Mouse (Mus musculus): Measurements from ENCODE around the gene Smoc1. TPM values are rescaled to one million over a fixed set of nuclear protein-coding genes. Genes with fewer than 3 reads are reported as not detected.

The Smoc1 gene
- polyA plus RNA-seq, 1 experiment = 4.4 TPM

- TF ChIP-seq POLR2A (IDR thresholded peaks at IDR 0.05; ENCODE audit: low read depth, low read length) = no peak
- TF ChIP-seq CTCF (IDR thresholded peaks at IDR 0.05; ENCODE audit: extremely low read depth, insufficient read length, insufficient replicate concordance, low read depth, low read length) = no peak
- Histone ChIP-seq H3K36me3 (ENCODE audit: control insufficient read depth, insufficient read depth, low read length) (no peaks in the 10 kb centered on the region), H3K27me3 (ENCODE audit: control insufficient read depth, insufficient read depth, low read length) (no peaks in the 10 kb centered on the region; the same call in 1 of the 2 replicates), H3K4me3 (ENCODE audit: low read depth, low read length) (no peak overlapping the region), H3K4me1 (ENCODE audit: control insufficient read depth, insufficient read depth, insufficient read length, low read length) (no peaks in the 10 kb centered on the region), H3K27ac (ENCODE audit: insufficient read depth, low read depth, low read length) (no peak overlapping the region)
- WGBS = 35% methylated on average over 15 of the region's 15 CpGs
Observed at GRCm38 (mm10) chr12:81033389-81034041, 6.9 kb downstream of the Smoc1 start.

GRCm38 (mm10) chr12:81034042-81034417, 7.4 kb downstream of the Smoc1 start:
- no peak overlapping the region for H3K27ac ChIP-seq (ENCODE audit: insufficient read depth, low read depth, low read length)
- no peak overlapping the region for H3K4me3 ChIP-seq (ENCODE audit: low read depth, low read length)
- H3K36me3 ChIP-seq (ENCODE audit: control insufficient read depth, insufficient read depth, low read length) = no peaks in the 10 kb centered on the region
- no peak for TF ChIP-seq CTCF (IDR thresholded peaks at IDR 0.05; ENCODE audit: extremely low read depth, insufficient read length, insufficient replicate concordance, low read depth, low read length)
- no peak for TF ChIP-seq POLR2A (IDR thresholded peaks at IDR 0.05; ENCODE audit: low read depth, low read length)
- 52% methylated on average over 4 of the region's 4 CpGs for WGBS
- no peaks in the 10 kb centered on the region for H3K4me1 ChIP-seq (ENCODE audit: control insufficient read depth, insufficient read depth, insufficient read length, low read length)
- no peaks in the 10 kb centered on the region; the same call in 1 of the 2 replicates for H3K27me3 ChIP-seq (ENCODE audit: control insufficient read depth, insufficient read depth, low read length)

DNA sequence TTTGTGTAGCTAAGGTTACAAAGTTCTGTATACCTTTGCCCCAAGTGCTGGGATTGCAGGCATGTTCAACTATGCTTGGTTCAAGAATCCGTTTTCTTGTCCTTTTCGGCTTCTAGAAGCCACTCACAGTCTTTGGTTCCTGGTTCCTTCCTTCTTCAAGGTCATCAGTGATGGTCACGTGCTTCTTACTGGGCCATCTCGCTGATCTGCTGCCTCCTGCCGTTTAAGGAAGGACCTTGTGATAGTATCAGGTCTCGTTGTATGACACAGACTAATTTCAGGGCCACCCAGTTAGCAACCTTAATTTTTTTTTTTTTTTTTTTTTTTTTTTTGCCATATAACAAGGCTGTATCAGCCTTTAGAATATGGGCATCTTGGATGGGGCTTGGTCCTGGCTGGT, 9.2 kb downstream of the Smoc1 start:
- Histone ChIP-seq H3K4me1 (ENCODE audit: control insufficient read depth, insufficient read depth, insufficient read length, low read length) (no peaks in the 10 kb centered on the region), H3K4me3 (ENCODE audit: low read depth, low read length) (no peak overlapping the region), H3K36me3 (ENCODE audit: control insufficient read depth, insufficient read depth, low read length) (no peaks in the 10 kb centered on the region), H3K27ac (ENCODE audit: insufficient read depth, low read depth, low read length) (no peak overlapping the region), H3K27me3 (ENCODE audit: control insufficient read depth, insufficient read depth, low read length) (no peaks in the 10 kb centered on the region; the same call in 1 of the 2 replicates)
- TF ChIP-seq POLR2A (IDR thresholded peaks at IDR 0.05; ENCODE audit: low read depth, low read length) = no peak
- TF ChIP-seq CTCF (IDR thresholded peaks at IDR 0.05; ENCODE audit: extremely low read depth, insufficient read length, insufficient replicate concordance, low read depth, low read length) = no peak
- 79% methylated on average over 6 of the region's 6 CpGs for WGBS

DNA sequence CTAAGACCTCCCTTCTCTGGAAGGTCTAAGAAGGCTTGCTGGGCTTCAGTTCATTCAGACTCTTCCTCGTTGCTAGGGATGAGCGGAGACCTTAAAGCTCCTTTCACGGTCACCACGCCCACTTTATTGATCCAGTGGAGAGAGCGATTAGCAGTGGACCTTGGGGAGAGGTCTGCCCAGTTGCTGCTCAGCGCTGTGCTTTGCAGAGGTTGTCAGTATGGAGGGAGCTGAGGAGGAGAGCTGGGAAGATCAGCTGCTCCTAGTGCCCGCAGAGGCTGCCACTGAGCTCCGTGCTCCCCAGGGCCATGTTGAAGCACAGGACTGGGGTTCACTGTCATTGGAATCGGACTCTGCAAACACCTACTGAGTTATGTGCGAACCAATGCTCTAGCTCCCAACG, 17.0 kb downstream of the Smoc1 start:
- Histone ChIP-seq H3K4me1 (ENCODE audit: control insufficient read depth, insufficient read depth, insufficient read length, low read length) (no peaks in the 10 kb centered on the region), H3K27me3 (ENCODE audit: control insufficient read depth, insufficient read depth, low read length) (no peaks in the 10 kb centered on the region), H3K36me3 (ENCODE audit: control insufficient read depth, insufficient read depth, low read length) (no peaks in the 10 kb centered on the region), H3K27ac (ENCODE audit: insufficient read depth, low read depth, low read length) (no peak overlapping the region), H3K4me3 (ENCODE audit: low read depth, low read length) (no peak overlapping the region)
- WGBS = 32% methylated on average over 11 of the region's 11 CpGs
- no peak for TF ChIP-seq POLR2A (IDR thresholded peaks at IDR 0.05; ENCODE audit: low read depth, low read length)

GRCm38 (mm10) chr12:81046926-81047325, 20.3 kb downstream of the Smoc1 start:
- Histone ChIP-seq H3K4me1 (ENCODE audit: control insufficient read depth, insufficient read depth, insufficient read length, low read length) (no peaks in the 10 kb centered on the region), H3K27me3 (ENCODE audit: control insufficient read depth, insufficient read depth, low read length) (no peaks in the 10 kb centered on the region), H3K27ac (ENCODE audit: insufficient read depth, low read depth, low read length) (no peak overlapping the region), H3K36me3 (ENCODE audit: control insufficient read depth, insufficient read depth, low read length) (no peaks in the 10 kb centered on the region), H3K4me3 (ENCODE audit: low read depth, low read length) (no peak overlapping the region)
- no peak for TF ChIP-seq CTCF (IDR thresholded peaks at IDR 0.05; ENCODE audit: extremely low read depth, insufficient read length, insufficient replicate concordance, low read depth, low read length)
- no peak for TF ChIP-seq POLR2A (IDR thresholded peaks at IDR 0.05; ENCODE audit: low read depth, low read length)
- WGBS = 64% methylated on average over 5 of the region's 5 CpGs

DNA sequence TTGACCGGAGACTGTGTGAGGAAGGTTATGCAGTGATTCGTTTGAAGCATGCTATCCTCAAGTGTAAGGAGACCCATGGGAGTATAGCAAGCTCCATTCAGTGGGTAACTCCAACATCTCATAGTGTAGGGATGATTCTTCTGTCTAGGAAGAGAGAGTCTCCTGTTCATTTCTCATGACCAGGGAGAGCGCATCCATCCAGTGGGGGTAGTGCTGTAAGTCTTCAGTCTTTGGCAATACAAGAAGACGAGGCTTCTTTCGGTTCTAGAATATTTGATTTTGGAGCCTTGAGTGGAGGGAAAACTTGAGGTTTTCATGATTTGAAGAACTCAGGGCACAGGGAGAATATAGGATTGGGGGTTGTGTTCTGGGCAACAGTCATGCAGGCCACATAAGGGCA, 23.1 kb downstream of the Smoc1 start:
- H3K36me3 ChIP-seq (ENCODE audit: control insufficient read depth, insufficient read depth, low read length) = no peaks in the 10 kb centered on the region
- no peaks in the 10 kb centered on the region for H3K4me1 ChIP-seq (ENCODE audit: control insufficient read depth, insufficient read depth, insufficient read length, low read length)
- 93% methylated on average over 5 of the region's 5 CpGs for WGBS
- no peak for TF ChIP-seq CTCF (IDR thresholded peaks at IDR 0.05; ENCODE audit: extremely low read depth, insufficient read length, insufficient replicate concordance, low read depth, low read length)
- no peak for TF ChIP-seq POLR2A (IDR thresholded peaks at IDR 0.05; ENCODE audit: low read depth, low read length)
- H3K27ac ChIP-seq (ENCODE audit: insufficient read depth, low read depth, low read length) = no peak overlapping the region
- H3K27me3 ChIP-seq (ENCODE audit: control insufficient read depth, insufficient read depth, low read length) = no peaks in the 10 kb centered on the region
- no peak overlapping the region for H3K4me3 ChIP-seq (ENCODE audit: low read depth, low read length)

- 80% methylated on average over 11 of the region's 11 CpGs for WGBS
- Histone ChIP-seq H3K27me3 (ENCODE audit: control insufficient read depth, insufficient read depth, low read length) (no peaks in the 10 kb centered on the region), H3K36me3 (ENCODE audit: control insufficient read depth, insufficient read depth, low read length) (no peaks in the 10 kb centered on the region), H3K4me1 (ENCODE audit: control insufficient read depth, insufficient read depth, insufficient read length, low read length) (no peaks in the 10 kb centered on the region), H3K27ac (ENCODE audit: insufficient read depth, low read depth, low read length) (no peak overlapping the region), H3K4me3 (ENCODE audit: low read depth, low read length) (no peak overlapping the region)
- TF ChIP-seq POLR2A (IDR thresholded peaks at IDR 0.05; ENCODE audit: low read depth, low read length) (no peak), CTCF (IDR thresholded peaks at IDR 0.05; ENCODE audit: extremely low read depth, insufficient read length, insufficient replicate concordance, low read depth, low read length) (no peak)
Observed at GRCm38 (mm10) chr12:81055000-81055705, 28.5 kb downstream of the Smoc1 start.
